Mouse (Mus musculus): ENCODE measurements at regions not wholly inside any gene's neighbourhood (a gene's known extent, or its start where the extent isn't known, plus 50 kb on each side); places are given as distances from the start of the nearest gene placed in this dataset.

DNA sequence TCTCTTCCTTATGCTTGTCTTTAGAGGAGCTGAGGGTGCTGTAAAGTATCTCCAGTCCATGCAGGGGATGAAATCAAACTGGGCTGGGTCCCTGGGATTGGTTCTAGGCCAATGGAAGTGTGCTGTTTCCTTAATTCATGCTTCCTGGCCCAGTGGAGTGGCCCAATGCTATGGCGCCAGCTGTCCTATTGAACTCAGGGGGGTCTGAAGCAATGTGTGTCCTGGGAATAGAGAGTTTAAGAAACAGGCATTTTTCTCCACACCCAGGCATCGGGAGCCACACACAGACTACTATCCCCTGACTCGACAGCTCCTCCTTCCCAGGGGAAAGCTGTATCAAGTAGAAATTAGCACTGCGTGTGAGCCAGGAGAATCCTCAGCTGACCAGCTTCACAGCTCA is 269.8 kb downstream of the Gadd45g start:
- no peaks in the 10 kb centered on the region for H3K36me3 ChIP-seq (ENCODE audit: control insufficient read depth, insufficient read depth)
- 75% methylated on average over 4 of the region's 4 CpGs for WGBS

DNA sequence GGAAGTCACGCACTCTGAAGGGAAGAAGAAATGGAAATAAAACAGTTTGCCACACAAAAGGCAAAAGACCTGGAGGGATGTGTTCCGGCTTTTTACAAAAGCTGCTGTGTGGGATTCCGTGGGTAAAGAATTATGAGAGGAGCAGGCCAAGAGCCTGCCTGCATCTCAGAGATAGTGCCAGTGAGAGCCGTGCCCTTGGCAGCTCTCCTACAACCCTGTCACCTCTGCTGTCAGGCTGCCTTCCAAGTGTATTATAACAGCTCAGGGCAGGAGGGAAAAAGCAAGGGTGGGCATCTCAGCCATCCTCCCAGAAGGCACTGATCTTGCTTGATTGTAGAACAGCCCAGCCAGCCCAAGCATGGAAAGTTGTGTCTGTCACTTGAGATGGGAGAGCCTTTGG is 270.3 kb downstream of the Gadd45g start:
- 88% methylated on average over 4 of the region's 4 CpGs for WGBS
- no peak for TF ChIP-seq CTCF (IDR thresholded peaks at IDR 0.05; ENCODE audit: low read depth)
- Histone ChIP-seq H3K36me3 (ENCODE audit: control insufficient read depth, insufficient read depth) (no peaks in the 10 kb centered on the region), H3K9me3 (ENCODE audit: control insufficient read depth) (no peaks in the 10 kb centered on the region), H3K27ac (ENCODE audit: low read depth, low read length) (no peak overlapping the region), H3K4me2 (replicated peaks; ENCODE audit: low read depth) (no peak overlapping the region), H3K4me3 (ENCODE audit: low read depth, low read length) (no peak overlapping the region), H3K9ac (ENCODE audit: low read depth, low read length) (no peak overlapping the region), H3K27me3 (replicated peaks; ENCODE audit: control insufficient read depth, insufficient read depth, low read length) (no peaks in the 10 kb centered on the region), H3K4me1 (replicated peaks; ENCODE audit: control insufficient read depth, insufficient read depth, low read length) (no peaks in the 10 kb centered on the region)
- ATAC-seq: no peak

More for the DNA sequence above, 269.8 kb downstream of the Gadd45g start:
- H3K4me3 ChIP-seq (ENCODE audit: low read depth, low read length): no peak overlapping the region
- no peaks in the 10 kb centered on the region for H3K9me3 ChIP-seq (ENCODE audit: control insufficient read depth)
- H3K4me2 ChIP-seq (replicated peaks; ENCODE audit: low read depth): no peak overlapping the region
- no peak for TF ChIP-seq CTCF (IDR thresholded peaks at IDR 0.05; ENCODE audit: low read depth)
- H3K27me3 ChIP-seq (replicated peaks; ENCODE audit: control insufficient read depth, insufficient read depth, low read length): no peaks in the 10 kb centered on the region
- no peak overlapping the region for H3K27ac ChIP-seq (ENCODE audit: low read depth, low read length)
- no peak for ATAC-seq
- no peak overlapping the region for H3K9ac ChIP-seq (ENCODE audit: low read depth, low read length)
- no peaks in the 10 kb centered on the region for H3K4me1 ChIP-seq (replicated peaks; ENCODE audit: control insufficient read depth, insufficient read depth, low read length)

DNA sequence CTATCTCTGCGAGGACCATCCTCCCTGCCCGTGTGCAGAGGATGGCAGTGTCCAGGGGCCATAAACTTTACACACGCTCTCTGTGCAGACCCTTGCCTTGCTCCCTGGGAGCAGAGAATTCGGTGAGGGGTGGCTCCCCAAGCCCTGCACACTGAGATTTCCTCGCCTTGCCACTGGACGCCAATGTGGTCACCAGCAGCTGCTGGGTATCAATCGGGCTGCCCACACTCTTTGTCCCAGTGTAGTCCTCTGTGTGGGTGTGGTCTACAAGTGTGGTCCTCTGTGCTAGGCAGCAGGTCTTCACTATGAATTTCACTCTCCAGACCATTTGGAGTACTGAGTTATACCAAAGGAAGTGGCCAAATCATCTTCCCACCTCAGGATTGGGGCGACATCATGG is 274.3 kb downstream of the Gadd45g start:
- Histone ChIP-seq H3K4me1 (replicated peaks; ENCODE audit: control insufficient read depth, insufficient read depth, low read length) (no peaks in the 10 kb centered on the region), H3K9me3 (ENCODE audit: control insufficient read depth) (no peaks in the 10 kb centered on the region), H3K27ac (ENCODE audit: low read depth, low read length) (no peak overlapping the region), H3K4me3 (ENCODE audit: low read depth, low read length) (no peak overlapping the region), H3K36me3 (ENCODE audit: control insufficient read depth, insufficient read depth) (no peaks in the 10 kb centered on the region), H3K27me3 (replicated peaks; ENCODE audit: control insufficient read depth, insufficient read depth, low read length) (no peaks in the 10 kb centered on the region), H3K4me2 (replicated peaks; ENCODE audit: low read depth) (no peak overlapping the region), H3K9ac (ENCODE audit: low read depth, low read length) (no peak overlapping the region)
- TF ChIP-seq CTCF (IDR thresholded peaks at IDR 0.05; ENCODE audit: low read depth): no peak
- WGBS: 73% methylated on average over 8 of the region's 8 CpGs
- no peak for ATAC-seq

DNA sequence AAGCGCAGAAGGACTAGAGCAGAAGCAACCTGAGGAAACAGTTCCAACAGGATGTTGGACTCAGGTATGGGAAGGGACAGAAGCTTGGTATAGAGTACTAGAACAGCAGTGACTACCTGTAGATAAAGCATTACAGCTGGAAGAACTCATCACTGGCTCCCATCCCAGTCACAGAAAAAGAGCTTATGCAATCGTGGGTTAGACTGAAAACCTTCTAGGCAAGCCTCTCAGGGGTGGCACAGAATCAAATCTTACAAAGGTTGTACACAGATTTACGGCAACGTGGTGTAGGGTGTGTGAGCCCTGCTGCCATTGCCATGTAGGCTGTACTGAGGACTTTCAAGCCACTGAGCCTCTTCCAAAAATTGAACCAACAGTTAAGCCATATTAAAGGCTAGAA is 278.6 kb downstream of the Gadd45g start:
- Histone ChIP-seq H3K27ac (ENCODE audit: low read depth, low read length) (no peak overlapping the region), H3K9ac (ENCODE audit: low read depth, low read length) (no peak overlapping the region), H3K27me3 (replicated peaks; ENCODE audit: control insufficient read depth, insufficient read depth, low read length) (no peaks in the 10 kb centered on the region), H3K4me1 (replicated peaks; ENCODE audit: control insufficient read depth, insufficient read depth, low read length) (no peaks in the 10 kb centered on the region), H3K9me3 (ENCODE audit: control insufficient read depth) (no peaks in the 10 kb centered on the region), H3K4me3 (ENCODE audit: low read depth, low read length) (no peak overlapping the region), H3K36me3 (ENCODE audit: control insufficient read depth, insufficient read depth) (no peaks in the 10 kb centered on the region), H3K4me2 (replicated peaks; ENCODE audit: low read depth) (no peak overlapping the region)
- TF ChIP-seq CTCF (IDR thresholded peaks at IDR 0.05; ENCODE audit: low read depth): no peak
- 79% methylated on average over 4 of the region's 4 CpGs for WGBS
- ATAC-seq: no peak

DNA sequence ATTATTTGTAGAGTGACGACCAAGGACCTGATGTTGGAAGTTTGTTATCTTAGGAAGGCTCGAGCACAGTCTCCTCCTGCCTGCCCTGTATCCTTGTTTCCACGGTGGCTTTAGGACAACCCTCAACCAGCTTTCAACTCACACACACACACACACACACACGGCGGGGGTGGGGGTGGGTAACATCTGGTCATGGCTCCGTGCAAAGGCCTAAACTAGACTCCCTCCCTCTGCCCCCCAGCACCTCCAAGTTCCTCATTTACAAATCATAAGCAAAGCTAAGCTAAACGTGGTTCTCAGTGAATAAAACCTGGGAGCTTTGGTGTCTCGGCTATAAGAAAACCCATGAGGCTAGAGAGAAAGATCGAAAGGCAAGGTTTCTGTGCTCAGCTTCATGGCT is 281.3 kb downstream of the Gadd45g start:
- no peak for TF ChIP-seq CTCF (IDR thresholded peaks at IDR 0.05; ENCODE audit: low read depth)
- 77% methylated on average over 9 of the region's 9 CpGs for WGBS
- no peak for ATAC-seq
- H3K4me2 ChIP-seq (replicated peaks; ENCODE audit: low read depth): no peak overlapping the region
- H3K27ac ChIP-seq (ENCODE audit: low read depth, low read length): no peak overlapping the region
- no peaks in the 10 kb centered on the region for H3K36me3 ChIP-seq (ENCODE audit: control insufficient read depth, insufficient read depth)
- no peak overlapping the region for H3K9ac ChIP-seq (ENCODE audit: low read depth, low read length)
- H3K4me1 ChIP-seq (replicated peaks; ENCODE audit: control insufficient read depth, insufficient read depth, low read length): no peaks in the 10 kb centered on the region
- no peaks in the 10 kb centered on the region for H3K9me3 ChIP-seq (ENCODE audit: control insufficient read depth)
- no peaks in the 10 kb centered on the region for H3K27me3 ChIP-seq (replicated peaks; ENCODE audit: control insufficient read depth, insufficient read depth, low read length)
- no peak overlapping the region for H3K4me3 ChIP-seq (ENCODE audit: low read depth, low read length)

DNA sequence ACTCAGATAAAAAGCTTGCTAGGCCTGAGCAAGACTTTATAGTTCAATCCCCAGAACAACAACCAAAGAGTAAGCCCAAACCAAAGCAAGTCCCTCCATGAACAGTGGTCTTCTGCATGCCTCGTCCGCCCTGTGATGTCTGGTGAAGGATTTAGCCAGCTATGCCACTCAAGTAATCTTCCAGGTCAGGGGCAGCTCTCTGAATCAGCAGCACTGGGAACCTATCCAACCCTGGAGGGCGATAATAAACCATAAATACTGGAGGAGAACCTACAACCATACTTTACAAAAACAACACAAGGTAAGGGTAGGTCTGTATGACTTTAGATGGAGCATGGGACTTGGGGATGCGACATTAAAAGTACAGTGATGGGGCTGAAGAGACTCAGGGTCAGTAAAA is 283.0 kb downstream of the Gadd45g start:
- no peaks in the 10 kb centered on the region for H3K36me3 ChIP-seq (ENCODE audit: control insufficient read depth, insufficient read depth)

DNA sequence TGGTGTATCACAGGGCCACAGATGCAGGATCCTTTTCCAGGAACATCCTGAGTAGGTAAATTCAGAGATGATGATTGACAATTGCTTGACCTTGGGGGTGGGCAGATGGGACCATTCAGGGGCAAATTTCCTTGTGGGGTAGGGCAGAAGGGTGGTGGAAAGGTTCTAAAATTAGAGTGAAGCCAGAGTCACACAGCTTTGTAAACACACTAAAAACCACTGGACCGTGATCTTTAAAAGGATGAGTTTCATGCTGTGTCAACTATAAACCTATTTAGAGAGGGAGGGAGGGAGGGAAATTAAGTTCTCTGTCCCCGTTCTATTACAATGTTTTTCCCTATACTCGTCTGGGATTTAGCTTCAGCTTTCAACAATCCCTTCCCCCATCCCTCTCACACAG is 286.7 kb downstream of the Gadd45g start:
- Histone ChIP-seq H3K9ac (ENCODE audit: low read depth, low read length) (no peak overlapping the region), H3K36me3 (ENCODE audit: control insufficient read depth, insufficient read depth) (no peaks in the 10 kb centered on the region), H3K4me2 (replicated peaks; ENCODE audit: low read depth) (no peak overlapping the region), H3K9me3 (ENCODE audit: control insufficient read depth) (no peaks in the 10 kb centered on the region), H3K27ac (ENCODE audit: low read depth, low read length) (no peak overlapping the region), H3K4me1 (replicated peaks; ENCODE audit: control insufficient read depth, insufficient read depth, low read length) (no peaks in the 10 kb centered on the region), H3K27me3 (replicated peaks; ENCODE audit: control insufficient read depth, insufficient read depth, low read length) (no peaks in the 10 kb centered on the region), H3K4me3 (ENCODE audit: low read depth, low read length) (no peak overlapping the region)
- no peak for TF ChIP-seq CTCF (IDR thresholded peaks at IDR 0.05; ENCODE audit: low read depth)
- no peak for ATAC-seq
- WGBS: 55% methylated on average over 3 of the region's 3 CpGs

More for the DNA sequence above, 283.0 kb downstream of the Gadd45g start:
- WGBS: 83% methylated on average over 4 of the region's 4 CpGs
- no peaks in the 10 kb centered on the region for H3K27me3 ChIP-seq (replicated peaks; ENCODE audit: control insufficient read depth, insufficient read depth, low read length)
- H3K27ac ChIP-seq (ENCODE audit: low read depth, low read length): no peak overlapping the region
- ATAC-seq: no peak
- no peak overlapping the region for H3K4me2 ChIP-seq (replicated peaks; ENCODE audit: low read depth)
- no peak overlapping the region for H3K4me3 ChIP-seq (ENCODE audit: low read depth, low read length)
- no peaks in the 10 kb centered on the region for H3K4me1 ChIP-seq (replicated peaks; ENCODE audit: control insufficient read depth, insufficient read depth, low read length)
- H3K9ac ChIP-seq (ENCODE audit: low read depth, low read length): no peak overlapping the region
- TF ChIP-seq CTCF (IDR thresholded peaks at IDR 0.05; ENCODE audit: low read depth): no peak
- H3K9me3 ChIP-seq (ENCODE audit: control insufficient read depth): no peaks in the 10 kb centered on the region
